Mouse (Mus musculus): ENCODE data around the gene Stmn3. TPM values are rescaled to one million over a fixed set of nuclear protein-coding genes. Genes with fewer than 3 reads are reported as not detected.

The Stmn3 gene
- polyA plus RNA-seq, 1 experiment from 2014 or later: 426 TPM

GRCm38 (mm10) chr2:181273829-181274228, 40.5 kb downstream of the Stmn3 start:
- H3K4me1 ChIP-seq (replicated peaks; ENCODE audit: control insufficient read depth, insufficient read depth, low read length): no peaks in the 10 kb centered on the region
- no peaks in the 10 kb centered on the region for H3K36me3 ChIP-seq (ENCODE audit: control insufficient read depth, insufficient read depth, low read length)
- no peak overlapping the region for H3K4me3 ChIP-seq (ENCODE audit: low read depth, low read length)
- 82% methylated on average over 2 of the region's 2 CpGs for WGBS
- no peak overlapping the region for H3K27ac ChIP-seq (ENCODE audit: low read depth, low read length)
- no peak for ATAC-seq (ENCODE audit: low FRiP score)
- no peaks in the 10 kb centered on the region for H3K9me3 ChIP-seq (ENCODE audit: control insufficient read depth, low read length)
- no peak overlapping the region for H3K4me2 ChIP-seq (replicated peaks; ENCODE audit: low read depth, low read length)
- no peak for DNase-seq (ENCODE audit: low spot score)
- no peak overlapping the region for H3K9ac ChIP-seq (ENCODE audit: low read depth, low read length)
- no peaks in the 10 kb centered on the region for H3K27me3 ChIP-seq (ENCODE audit: control insufficient read depth, insufficient read depth, low read length)

- no peak overlapping the region for H3K27ac ChIP-seq (ENCODE audit: low read depth, low read length)
- DNase-seq (ENCODE audit: low spot score) (no peak), ATAC-seq (ENCODE audit: low FRiP score) (no peak)
- 94% methylated on average over 2 of the region's 2 CpGs for WGBS
- H3K9ac ChIP-seq (ENCODE audit: low read depth, low read length): no peak overlapping the region
- no peaks in the 10 kb centered on the region for H3K9me3 ChIP-seq (ENCODE audit: control insufficient read depth, low read length)
- no peak overlapping the region for H3K4me3 ChIP-seq (ENCODE audit: low read depth, low read length)
- H3K36me3 ChIP-seq (ENCODE audit: control insufficient read depth, insufficient read depth, low read length): no peaks in the 10 kb centered on the region
- H3K4me2 ChIP-seq (replicated peaks; ENCODE audit: low read depth, low read length): no peak overlapping the region
- no peaks in the 10 kb centered on the region for H3K27me3 ChIP-seq (ENCODE audit: control insufficient read depth, insufficient read depth, low read length)
- H3K4me1 ChIP-seq (replicated peaks; ENCODE audit: control insufficient read depth, insufficient read depth, low read length): no peaks in the 10 kb centered on the region
Measured at GRCm38 (mm10) chr2:181272092-181272491, 42.2 kb downstream of the Stmn3 start.

- Histone ChIP-seq H3K9ac (ENCODE audit: low read depth, low read length) (no peak overlapping the region), H3K4me3 (ENCODE audit: low read depth, low read length) (no peak overlapping the region), H3K27ac (ENCODE audit: low read depth, low read length) (no peak overlapping the region), H3K4me1 (replicated peaks; ENCODE audit: control insufficient read depth, insufficient read depth, low read length) (no peaks in the 10 kb centered on the region), H3K4me2 (replicated peaks; ENCODE audit: low read depth, low read length) (no peak overlapping the region), H3K27me3 (ENCODE audit: control insufficient read depth, insufficient read depth, low read length) (no peaks in the 10 kb centered on the region), H3K36me3 (ENCODE audit: control insufficient read depth, insufficient read depth, low read length) (0 out of 2 replicates have a peak, but pooled peaks cover 7% of the 10 kb centered on the region), H3K9me3 (ENCODE audit: control insufficient read depth, low read length) (no peaks in the 10 kb centered on the region)
- ATAC-seq (ENCODE audit: low FRiP score): no peak
- 96% methylated on average over 2 of the region's 2 CpGs for WGBS
- no peak for DNase-seq (ENCODE audit: low spot score)
Measured at GRCm38 (mm10) chr2:181266839-181267238, 47.5 kb downstream of the Stmn3 start.

Other genes with a start within 250 kb of the Stmn3 start
- 16.3 and 18.9 TPM in 2 replicates for gene Kcnq2, start 179.2 kb downstream of the Stmn3 start, polyA plus RNA-seq (2014; fragmentation: Nextera tagmentation; extraction: Ambion mirVana)
- 1.3 and 1.5 TPM in 2 replicates for gene Eef1a2, start 157.5 kb downstream of the Stmn3 start, polyA plus RNA-seq (2014; fragmentation: Nextera tagmentation; extraction: Ambion mirVana)
- gene Ppdpf, start 127.3 kb downstream of the Stmn3 start, polyA plus RNA-seq (2014; fragmentation: Nextera tagmentation; extraction: Ambion mirVana): 393 and 410 TPM in 2 replicates
- not detected in 2 replicates for gene Ptk6, start 111.7 kb downstream of the Stmn3 start, polyA plus RNA-seq (2014; fragmentation: Nextera tagmentation; extraction: Ambion mirVana)
- 0.15 and 0.22 TPM in 2 replicates for gene Srms, start 101.3 kb downstream of the Stmn3 start, polyA plus RNA-seq (2014; fragmentation: Nextera tagmentation; extraction: Ambion mirVana)
- 0.29 TPM in 1 of 2 replicates, not detected in the other for gene Fndc11, start 94.5 kb downstream of the Stmn3 start, polyA plus RNA-seq (2014; fragmentation: Nextera tagmentation; extraction: Ambion mirVana)
- gene Helz2, start 72.5 kb downstream of the Stmn3 start, polyA plus RNA-seq (2014; fragmentation: Nextera tagmentation; extraction: Ambion mirVana): 0.48 and 0.57 TPM in 2 replicates
- 17.9 and 19.7 TPM in 2 replicates for gene Gmeb2, start 26.5 kb downstream of the Stmn3 start, polyA plus RNA-seq (2014; fragmentation: Nextera tagmentation; extraction: Ambion mirVana)
- gene Rtel1, start 5.2 kb upstream of the Stmn3 start, polyA plus RNA-seq (2014; fragmentation: Nextera tagmentation; extraction: Ambion mirVana): 41.6 and 45.6 TPM in 2 replicates
- 33.4 and 38.1 TPM in 2 replicates for gene Zgpat, start 50.4 kb upstream of the Stmn3 start, polyA plus RNA-seq (2014; fragmentation: Nextera tagmentation; extraction: Ambion mirVana)
- 51.6 and 55.2 TPM in 2 replicates for gene Arfrp1, start 50.9 kb upstream of the Stmn3 start, polyA plus RNA-seq (2014; fragmentation: Nextera tagmentation; extraction: Ambion mirVana)
- gene Lime1, start 65.6 kb upstream of the Stmn3 start, polyA plus RNA-seq (2014; fragmentation: Nextera tagmentation; extraction: Ambion mirVana): 20.2 and 20.9 TPM in 2 replicates
- 15.6 and 17.2 TPM in 2 replicates for gene Zbtb46, start 144.9 kb upstream of the Stmn3 start, polyA plus RNA-seq (2014; fragmentation: Nextera tagmentation; extraction: Ambion mirVana)
- 0.09 and 0.14 TPM in 2 replicates for gene Abhd16b, start 178.7 kb upstream of the Stmn3 start, polyA plus RNA-seq (2014; fragmentation: Nextera tagmentation; extraction: Ambion mirVana)
- gene Tpd52l2, start 182.6 kb upstream of the Stmn3 start, polyA plus RNA-seq (2014; fragmentation: Nextera tagmentation; extraction: Ambion mirVana): 145 and 151 TPM in 2 replicates
- gene Dnajc5, start 206.0 kb upstream of the Stmn3 start, polyA plus RNA-seq (2014; fragmentation: Nextera tagmentation; extraction: Ambion mirVana): 97.1 and 104 TPM in 2 replicates

Measured in hindbrain, embryonic 11.5 days (tissue).